Mouse (Mus musculus): ENCODE data around the gene Dgke. TPM values are rescaled to one million over a fixed set of nuclear protein-coding genes. Genes with fewer than 3 reads are reported as not detected.
A peak's percentile ranks its signal among the peaks of the same experiment; 100 is the strongest.

The Dgke gene
- total and polyA plus RNA-seq, 3 experiments: 2.1 to 3.9 (median 3.4) TPM

DNA sequence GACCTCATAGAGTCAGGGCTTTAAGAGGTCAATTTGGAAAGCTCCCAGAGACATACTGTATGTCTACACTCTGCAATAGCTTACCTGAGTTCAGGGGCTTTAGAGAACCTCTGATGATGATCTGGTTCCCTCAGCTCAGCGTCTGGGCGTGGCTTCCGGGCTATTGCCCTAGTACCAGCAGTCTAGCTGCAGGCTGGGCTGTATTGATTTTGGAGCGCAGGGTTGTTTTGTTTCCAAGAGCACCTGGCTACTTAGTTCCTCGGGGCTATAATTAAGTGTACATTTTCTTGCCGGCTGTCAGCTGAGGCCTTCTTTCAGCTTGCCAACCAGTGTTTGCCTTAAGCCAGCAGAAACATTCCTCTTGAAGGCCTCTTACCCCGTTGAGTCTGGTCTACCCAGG, 57.2 kb downstream of the Dgke start:
- H3K4me3 ChIP-seq (ENCODE audit: low read depth, low read length): no peak overlapping the region
- H3K4me1 ChIP-seq (ENCODE audit: insufficient read depth, low read depth, low read length): peaks cover 33% of the 10 kb centered on the region
- H3K9me3 ChIP-seq (replicated peaks): no peaks in the 10 kb centered on the region
- no peak for TF ChIP-seq POLR2AphosphoS5 (IDR thresholded peaks at IDR 0.05; ENCODE audit: insufficient replicate concordance, low read depth, low read length)
- no peak for TF ChIP-seq CTCF (IDR thresholded peaks at IDR 0.05; ENCODE audit: low read depth, low read length)
- no peak for TF ChIP-seq TAL1 (conservative IDR thresholded peaks at IDR 0.05; ENCODE audit: low read depth, low read length)
- no peak for TF ChIP-seq GATA2 (IDR thresholded peaks at IDR 0.05; ENCODE audit: borderline replicate concordance, low read depth, low read length)
- no peak for TF ChIP-seq GATA1 (IDR thresholded peaks at IDR 0.05; ENCODE audit: borderline replicate concordance, low read length)
- peaks cover 97% of the 10 kb centered on the region for H3K36me3 ChIP-seq (replicated peaks)
- no peak for ATAC-seq (ENCODE audit: extremely low read depth, insufficient number of reproducible peaks, low FRiP score, poor library complexity, severe bottlenecking)
- no peak for DNase-seq (ENCODE audit: low spot score)
- no peaks in the 10 kb centered on the region for H3K27me3 ChIP-seq (ENCODE audit: insufficient read depth, low read length)

DNA sequence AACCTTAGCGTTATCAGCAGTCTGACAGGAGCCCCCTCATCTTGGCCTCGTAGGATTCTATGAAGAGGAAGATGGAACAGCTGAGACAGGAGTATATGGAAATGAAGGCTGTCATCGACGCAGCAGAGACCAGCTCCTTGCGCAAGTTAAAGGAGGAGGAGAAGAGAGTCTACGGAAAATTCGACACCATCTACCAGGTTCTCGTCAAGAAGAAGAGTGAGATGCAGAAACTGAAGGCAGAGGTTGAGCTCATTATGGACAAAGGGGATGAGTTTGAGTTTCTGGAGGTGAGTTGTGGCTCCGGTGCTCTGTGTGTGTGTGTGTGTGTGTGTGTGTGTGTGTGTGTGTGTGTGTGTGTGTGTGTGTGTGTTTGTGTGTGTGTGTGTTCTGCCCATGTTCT, 57.6 kb downstream of the Dgke start:
- no peaks in the 10 kb centered on the region for H3K27me3 ChIP-seq (ENCODE audit: insufficient read depth, low read length)
- H3K4me3 ChIP-seq (ENCODE audit: low read depth, low read length): no peak overlapping the region
- TF ChIP-seq CTCF (IDR thresholded peaks at IDR 0.05; ENCODE audit: low read depth, low read length) (no peak), POLR2AphosphoS5 (IDR thresholded peaks at IDR 0.05; ENCODE audit: insufficient replicate concordance, low read depth, low read length) (no peak), GATA2 (IDR thresholded peaks at IDR 0.05; ENCODE audit: borderline replicate concordance, low read depth, low read length) (no peak), GATA1 (IDR thresholded peaks at IDR 0.05; ENCODE audit: borderline replicate concordance, low read length) (no peak), TAL1 (conservative IDR thresholded peaks at IDR 0.05; ENCODE audit: low read depth, low read length) (no peak)
- peaks cover 33% of the 10 kb centered on the region for H3K4me1 ChIP-seq (ENCODE audit: insufficient read depth, low read depth, low read length)
- DNase-seq (ENCODE audit: low spot score) (no peak), ATAC-seq (ENCODE audit: extremely low read depth, insufficient number of reproducible peaks, low FRiP score, poor library complexity, severe bottlenecking) (no peak)
- peaks cover 96% of the 10 kb centered on the region for H3K36me3 ChIP-seq (replicated peaks)
- H3K9me3 ChIP-seq (replicated peaks): no peaks in the 10 kb centered on the region

DNA sequence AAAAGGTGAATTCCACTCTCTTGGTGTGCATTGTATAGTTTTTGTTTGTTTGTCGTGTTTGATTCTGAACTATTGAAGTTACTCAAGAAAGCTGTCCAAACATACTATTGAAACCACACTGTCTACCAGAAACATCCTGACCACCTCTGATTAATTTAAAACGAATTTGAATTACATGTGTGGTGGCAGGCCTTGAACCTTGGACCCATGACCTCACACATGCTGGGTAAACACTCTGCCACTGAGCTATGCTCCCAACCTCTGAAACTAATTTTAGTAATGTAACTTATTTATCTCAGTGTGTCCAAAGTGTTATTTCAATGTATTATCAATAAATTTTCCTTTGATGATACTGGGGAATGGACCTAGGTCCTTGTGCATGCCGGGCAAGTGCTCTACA, 59.1 kb downstream of the Dgke start:
- TF ChIP-seq POLR2AphosphoS5 (IDR thresholded peaks at IDR 0.05; ENCODE audit: insufficient replicate concordance, low read depth, low read length) (no peak), GATA1 (IDR thresholded peaks at IDR 0.05; ENCODE audit: borderline replicate concordance, low read length) (no peak), GATA2 (IDR thresholded peaks at IDR 0.05; ENCODE audit: borderline replicate concordance, low read depth, low read length) (no peak), TAL1 (conservative IDR thresholded peaks at IDR 0.05; ENCODE audit: low read depth, low read length) (no peak), CTCF (IDR thresholded peaks at IDR 0.05; ENCODE audit: low read depth, low read length) (no peak)
- Histone ChIP-seq H3K36me3 (replicated peaks) (peaks cover 96% of the 10 kb centered on the region), H3K27me3 (ENCODE audit: insufficient read depth, low read length) (no peaks in the 10 kb centered on the region), H3K4me1 (ENCODE audit: insufficient read depth, low read depth, low read length) (peaks cover 38% of the 10 kb centered on the region), H3K9me3 (replicated peaks) (no peaks in the 10 kb centered on the region), H3K4me3 (ENCODE audit: low read depth, low read length) (no peak overlapping the region)
- DNase-seq (ENCODE audit: low spot score) (no peak), ATAC-seq (ENCODE audit: extremely low read depth, insufficient number of reproducible peaks, low FRiP score, poor library complexity, severe bottlenecking) (no peak)

DNA sequence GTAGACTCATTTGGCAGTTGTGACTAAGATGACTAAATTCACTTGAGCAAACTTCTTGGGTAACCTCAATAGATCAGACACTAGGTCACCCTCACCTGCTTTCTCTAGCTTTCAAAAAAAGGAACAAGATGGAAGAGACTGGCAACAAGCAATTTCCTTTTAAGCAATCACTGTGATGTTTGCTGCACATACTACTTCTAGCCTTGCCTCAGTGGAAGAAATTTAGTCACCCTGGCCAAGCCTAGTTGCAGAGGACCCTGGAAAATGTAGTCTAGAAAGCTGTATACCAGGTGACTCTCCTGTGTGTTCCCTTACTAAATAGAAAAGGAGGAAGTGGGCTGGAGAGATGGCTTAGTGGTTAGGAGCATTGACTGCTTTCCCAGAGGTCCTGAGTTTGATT, 60.2 kb downstream of the Dgke start:
- Histone ChIP-seq H3K27me3 (ENCODE audit: insufficient read depth, low read length) (no peaks in the 10 kb centered on the region), H3K4me1 (ENCODE audit: insufficient read depth, low read depth, low read length) (peaks cover 49% of the 10 kb centered on the region), H3K9me3 (replicated peaks) (no peaks in the 10 kb centered on the region), H3K36me3 (replicated peaks) (peaks cover 95% of the 10 kb centered on the region), H3K4me3 (ENCODE audit: low read depth, low read length) (no peak overlapping the region)
- no peak for ATAC-seq (ENCODE audit: extremely low read depth, insufficient number of reproducible peaks, low FRiP score, poor library complexity, severe bottlenecking)
- no peak for TF ChIP-seq GATA1 (IDR thresholded peaks at IDR 0.05; ENCODE audit: borderline replicate concordance, low read length)
- TF ChIP-seq GATA2 (IDR thresholded peaks at IDR 0.05; ENCODE audit: borderline replicate concordance, low read depth, low read length): no peak
- TF ChIP-seq TAL1 (conservative IDR thresholded peaks at IDR 0.05; ENCODE audit: low read depth, low read length): no peak
- no peak for TF ChIP-seq CTCF (IDR thresholded peaks at IDR 0.05; ENCODE audit: low read depth, low read length)
- no peak for DNase-seq (ENCODE audit: low spot score)

DNA sequence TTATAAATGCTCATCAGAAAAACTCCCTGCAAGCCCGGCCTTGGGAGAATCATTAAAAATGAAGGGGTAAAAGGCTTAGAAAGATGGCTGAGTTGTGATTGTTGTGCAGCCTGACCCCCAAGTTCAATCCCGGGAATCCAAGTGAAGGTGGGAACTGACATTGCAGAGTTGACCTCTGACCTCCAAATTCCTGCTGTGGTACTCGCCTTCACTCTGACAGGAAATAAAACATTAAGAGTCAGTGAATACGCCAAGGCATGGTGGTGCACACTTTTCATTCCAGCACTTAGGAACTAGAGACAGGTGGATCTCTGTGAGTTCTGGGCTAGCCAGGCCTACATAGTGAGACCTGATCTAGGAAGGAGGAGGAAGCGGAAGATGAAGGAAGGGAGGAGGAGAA, 61.2 kb downstream of the Dgke start:
- Histone ChIP-seq H3K27me3 (ENCODE audit: insufficient read depth, low read length) (no peaks in the 10 kb centered on the region), H3K4me3 (ENCODE audit: low read depth, low read length) (no peak overlapping the region), H3K4me1 (ENCODE audit: insufficient read depth, low read depth, low read length) (peaks cover 57% of the 10 kb centered on the region), H3K36me3 (replicated peaks) (peaks cover 94% of the 10 kb centered on the region), H3K9me3 (replicated peaks) (no peaks in the 10 kb centered on the region)
- ATAC-seq (ENCODE audit: extremely low read depth, insufficient number of reproducible peaks, low FRiP score, poor library complexity, severe bottlenecking) (no peak), DNase-seq (ENCODE audit: low spot score) (no peak)
- TF ChIP-seq GATA2 (IDR thresholded peaks at IDR 0.05; ENCODE audit: borderline replicate concordance, low read depth, low read length) (no peak), GATA1 (IDR thresholded peaks at IDR 0.05; ENCODE audit: borderline replicate concordance, low read length) (no peak), TAL1 (conservative IDR thresholded peaks at IDR 0.05; ENCODE audit: low read depth, low read length) (no peak), POLR2AphosphoS5 (IDR thresholded peaks at IDR 0.05; ENCODE audit: insufficient replicate concordance, low read depth, low read length) (no peak), CTCF (IDR thresholded peaks at IDR 0.05; ENCODE audit: low read depth, low read length) (no peak)

DNA sequence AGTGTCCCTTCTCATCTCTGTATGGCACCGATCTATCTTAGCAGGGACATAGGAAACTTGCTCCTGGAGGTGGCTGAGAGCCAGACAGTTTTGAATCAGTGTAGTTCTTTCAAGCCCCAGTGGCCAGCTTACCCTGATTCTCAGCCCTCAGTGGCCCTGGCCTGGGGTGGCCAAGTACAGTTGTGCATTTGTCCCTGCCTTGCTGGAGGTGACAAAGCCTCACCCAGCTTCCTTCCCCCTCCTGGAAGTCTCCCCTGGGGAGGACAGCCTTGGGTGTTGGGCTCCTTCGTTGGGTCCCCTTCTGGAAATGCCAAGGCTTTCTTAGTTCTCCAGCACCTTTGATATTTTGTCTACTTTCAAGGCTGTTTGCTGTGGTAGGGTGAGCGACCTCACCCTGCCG, 62.9 kb downstream of the Dgke start:
- Histone ChIP-seq H3K4me1 (ENCODE audit: insufficient read depth, low read depth, low read length) (peaks cover 60% of the 10 kb centered on the region), H3K36me3 (replicated peaks) (peaks cover 79% of the 10 kb centered on the region), H3K9me3 (replicated peaks) (no peaks in the 10 kb centered on the region), H3K4me3 (ENCODE audit: low read depth, low read length) (peak overlapping the region; percentile 53; the same call in 1 of the 2 replicates), H3K27me3 (ENCODE audit: insufficient read depth, low read length) (no peaks in the 10 kb centered on the region)
- DNase-seq (ENCODE audit: low spot score) (no peak), ATAC-seq (ENCODE audit: extremely low read depth, insufficient number of reproducible peaks, low FRiP score, poor library complexity, severe bottlenecking) (no peak)
- TF ChIP-seq GATA2 (IDR thresholded peaks at IDR 0.05; ENCODE audit: borderline replicate concordance, low read depth, low read length) (no peak), TAL1 (conservative IDR thresholded peaks at IDR 0.05; ENCODE audit: low read depth, low read length) (no peak), POLR2AphosphoS5 (IDR thresholded peaks at IDR 0.05; ENCODE audit: insufficient replicate concordance, low read depth, low read length) (no peak), CTCF (IDR thresholded peaks at IDR 0.05; ENCODE audit: low read depth, low read length) (no peak), GATA1 (IDR thresholded peaks at IDR 0.05; ENCODE audit: borderline replicate concordance, low read length) (no peak)

Data from G1E (cell line).